29 mouse cellular contexts compared by ENCODE assay signal in the genomic region with DNA sequence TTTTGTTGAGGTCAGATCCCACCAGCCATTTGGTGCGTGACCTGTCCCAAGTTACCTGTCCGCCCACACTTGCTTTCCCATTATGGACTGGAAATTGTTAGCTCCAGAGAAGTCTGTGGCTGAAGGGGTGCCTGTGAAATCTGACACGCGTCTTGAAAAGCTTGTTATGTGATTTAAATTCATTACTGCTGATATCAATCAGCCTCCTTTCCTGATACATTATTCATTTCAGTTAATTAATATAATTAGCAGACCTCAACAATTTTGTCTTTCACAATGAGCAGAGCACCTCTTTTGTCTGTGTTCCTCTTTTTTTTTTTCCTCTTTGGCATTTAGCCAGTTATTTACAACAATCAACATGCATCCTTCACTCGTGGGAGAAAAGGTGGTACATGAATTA. TPM values are rescaled to one million over a fixed set of nuclear protein-coding genes. Genes with fewer than 3 reads are reported as not detected.
DNase-seq lines count a peak whose midpoint lies in the region; ATAC-seq and TF ChIP-seq lines count a peak whose summit lies in the region.
"Had no signal": no experiment of that assay in that cellular context is flagged by ENCODE, and none has a peak within 500 bp of the region (broad histone marks: within the 10 kb centered on the region; RNA-seq: fewer than 3 reads in every experiment).

No protein-coding gene starts in this region.

- TF ChIP-seq CTCF in forebrain, postnatal 0 days (IDR thresholded peaks at IDR 0.05; ENCODE audit: low read depth), result no peak

- H3K36me3 ChIP-seq in forebrain, embryonic 13.5 days (ENCODE audit: poor library complexity, severe bottlenecking), result no peaks in the 10 kb centered on the region
- no peaks in the 10 kb centered on the region for H3K36me3 ChIP-seq in forebrain, embryonic 12.5 days (replicated peaks)
- no peaks in the 10 kb centered on the region for H3K36me3 ChIP-seq in forebrain, postnatal 0 days (ENCODE audit: insufficient read depth)
- H3K36me3 ChIP-seq: embryonic facial prominence, embryonic 12.5 days; embryonic facial prominence, embryonic 15.5 days; heart, embryonic 12.5 days; heart, embryonic 15.5 days; hindbrain, embryonic 10.5 days; hindbrain, embryonic 15.5 days had no signal

- DNase-seq in heart, adult 11 months, result peak; percentile 46
- DNase-seq in heart, adult 18-20 months, result no peak
- peak; percentile 44 for DNase-seq in retina, postnatal 1 day
- DNase-seq in retina, embryonic 14.5 days (ENCODE audit: low spot score), result no peak
- peak; percentile 13 for DNase-seq in forebrain, postnatal 0 days
- DNase-seq in adrenal gland, postnatal 25 days, result no peak
- DNase-seq: adrenal gland, adult 2 months; adrenal gland, postnatal 14 days; cerebellum, adult 11 months; cerebellum, adult 2 months; cerebellum, adult 9-11 months; cerebellum, postnatal 25 days; gastrocnemius, postnatal 10 days; gastrocnemius, postnatal 36 days; heart, postnatal 10 days; heart, postnatal 36 days; kidney, adult 2 months had no signal

- no peak overlapping the region for H3K27ac ChIP-seq in forebrain, embryonic 13.5 days
- H3K27ac ChIP-seq in forebrain, embryonic 12.5 days, result no peak overlapping the region
- H3K27ac ChIP-seq in forebrain, postnatal 0 days (ENCODE audit: low read depth, low read length), result no peak overlapping the region
- H3K27ac ChIP-seq: embryonic facial prominence, embryonic 12.5 days; embryonic facial prominence, embryonic 15.5 days; heart, embryonic 15.5 days; hindbrain, embryonic 10.5 days; hindbrain, embryonic 15.5 days had no signal

- ATAC-seq in forebrain, embryonic 13.5 days, result peak; percentile 67
- ATAC-seq in forebrain, embryonic 12.5 days (ENCODE audit: low FRiP score), result no peak
- ATAC-seq in forebrain, postnatal 0 days, result peak; percentile 42; the same call in 1 of the 2 replicates
- ATAC-seq: intestine, postnatal 0 days had no signal

- peaks cover 6% of the 10 kb centered on the region; the same call in 1 of the 2 replicates for H3K27me3 ChIP-seq in forebrain, embryonic 13.5 days
- no peaks in the 10 kb centered on the region for H3K27me3 ChIP-seq in forebrain, embryonic 12.5 days
- no peaks in the 10 kb centered on the region for H3K27me3 ChIP-seq in forebrain, postnatal 0 days (ENCODE audit: insufficient read depth, low read length)
- H3K27me3 ChIP-seq: embryonic facial prominence, embryonic 12.5 days; embryonic facial prominence, embryonic 15.5 days; heart, embryonic 12.5 days; heart, embryonic 15.5 days; hindbrain, embryonic 15.5 days had no signal

- H3K4me1 ChIP-seq in forebrain, embryonic 13.5 days, result peaks cover 9% of the 10 kb centered on the region
- H3K4me1 ChIP-seq in forebrain, embryonic 12.5 days, result peaks cover 3% of the 10 kb centered on the region; the same call in 1 of the 2 replicates
- H3K4me1 ChIP-seq in forebrain, postnatal 0 days (ENCODE audit: insufficient read depth), result no peaks in the 10 kb centered on the region
- H3K4me1 ChIP-seq: embryonic facial prominence, embryonic 12.5 days; embryonic facial prominence, embryonic 15.5 days; heart, embryonic 12.5 days; heart, embryonic 15.5 days; hindbrain, embryonic 10.5 days; hindbrain, embryonic 15.5 days had no signal

- no peak overlapping the region for H3K9ac ChIP-seq in forebrain, embryonic 13.5 days
- H3K9ac ChIP-seq in forebrain, embryonic 12.5 days, result no peak overlapping the region
- H3K9ac ChIP-seq in forebrain, postnatal 0 days, result no peak overlapping the region
- H3K9ac ChIP-seq: embryonic facial prominence, embryonic 12.5 days; embryonic facial prominence, embryonic 15.5 days; heart, embryonic 12.5 days; heart, embryonic 15.5 days; hindbrain, embryonic 15.5 days had no signal

- WGBS in forebrain, embryonic 13.5 days, result 32% methylated on average over 5 of the region's 5 CpGs
- 47% methylated on average over 5 of the region's 5 CpGs for WGBS in forebrain, embryonic 12.5 days
- WGBS in forebrain, postnatal 0 days, result 25% methylated on average over 5 of the region's 5 CpGs

- H3K4me3 ChIP-seq in forebrain, embryonic 13.5 days, result no peak overlapping the region
- H3K4me3 ChIP-seq in forebrain, embryonic 12.5 days (replicated peaks), result no peak overlapping the region
- H3K4me3 ChIP-seq in forebrain, postnatal 0 days (ENCODE audit: low read depth, low read length), result no peak overlapping the region
- H3K4me3 ChIP-seq: embryonic facial prominence, embryonic 12.5 days; embryonic facial prominence, embryonic 15.5 days; heart, embryonic 12.5 days; heart, embryonic 15.5 days; hindbrain, embryonic 10.5 days; hindbrain, embryonic 15.5 days had no signal

- no peak overlapping the region for H3K4me2 ChIP-seq in forebrain, embryonic 13.5 days
- no peak overlapping the region for H3K4me2 ChIP-seq in forebrain, embryonic 12.5 days
- no peak overlapping the region for H3K4me2 ChIP-seq in forebrain, postnatal 0 days (ENCODE audit: low read depth)
- H3K4me2 ChIP-seq: embryonic facial prominence, embryonic 12.5 days; embryonic facial prominence, embryonic 15.5 days; heart, embryonic 12.5 days; heart, embryonic 15.5 days; hindbrain, embryonic 15.5 days had no signal

- H3K9me3 ChIP-seq in forebrain, embryonic 13.5 days (replicated peaks), result no peaks in the 10 kb centered on the region
- H3K9me3 ChIP-seq in forebrain, embryonic 12.5 days, result no peaks in the 10 kb centered on the region
- no peaks in the 10 kb centered on the region for H3K9me3 ChIP-seq in forebrain, postnatal 0 days (ENCODE audit: low read length)
- H3K9me3 ChIP-seq: embryonic facial prominence, embryonic 12.5 days; embryonic facial prominence, embryonic 15.5 days; heart, embryonic 12.5 days; heart, embryonic 15.5 days; hindbrain, embryonic 10.5 days; hindbrain, embryonic 15.5 days had no signal

RNA-seq across cellular contexts. Expression of a gene that starts 58.6 kb away (rescaled TPM):
- 12.4 and 13.5 TPM in 2 replicates for polyA plus RNA-seq in forebrain, embryonic 13.5 days (2015; fragmentation: Nextera tagmentation; extraction: Ambion mirVana)
- 12.5 and 12.9 TPM in 2 replicates for polyA plus RNA-seq in forebrain, embryonic 12.5 days (2016; fragmentation: Nextera tagmentation; extraction: Ambion mirVana)
- under 1 TPM; 0.50 to 0.59 TPM for total RNA-seq in heart, adult 18-20 months (2021)
- total RNA-seq in forebrain, postnatal 0 days (2014; rRNA removed), result 34.2 and 34.5 TPM in 2 replicates
- polyA plus RNA-seq in forebrain, postnatal 0 days (2015; fragmentation: Nextera tagmentation; extraction: Ambion mirVana), result 11.4 and 14.8 TPM in 2 replicates
- total RNA-seq in adrenal gland, postnatal 25 days (2021), result 0.62 and 0.91 TPM in 2 replicates
- total RNA-seq: common myeloid progenitor, adult 5-6 weeks; gastrocnemius, adult 18-20 months; gastrocnemius, postnatal 36 days; granulocyte monocyte progenitor cell, adult 5-6 weeks had no signal

Comparison
In these comparisons a context has a peak if more than half of its experiments do, and no peak if none do; other contexts are left out.
1. DNase-seq: peak in heart, adult 11 months (single experiment), retina, postnatal 1 day (single experiment) and forebrain, postnatal 0 days (single experiment); none in heart, adult 18-20 months (0 of 2), retina, embryonic 14.5 days (single experiment) and adrenal gland, postnatal 25 days (single experiment).
2. RNA of a gene that starts 58.6 kb away (total RNA-seq): 34.2 to 34.5 TPM in forebrain, postnatal 0 days; 0.62 to 0.91 TPM in adrenal gland, postnatal 25 days and 0.50 to 0.59 TPM in heart, adult 18-20 months; every median in the first group is over 10 times any median in the second.